Mouse (Mus musculus): ENCODE data around the gene Olfr272. TPM values are rescaled to one million over a fixed set of nuclear protein-coding genes. Genes with fewer than 3 reads are reported as not detected.
A peak's percentile ranks its signal among the peaks of the same experiment; 100 is the strongest.

Gene Olfr272
- not detected in 2 replicates for total RNA-seq (2014; rRNA removed)
- not detected in 2 replicates for polyA plus RNA-seq (2015; fragmentation: Nextera tagmentation; extraction: Ambion mirVana)

DNA sequence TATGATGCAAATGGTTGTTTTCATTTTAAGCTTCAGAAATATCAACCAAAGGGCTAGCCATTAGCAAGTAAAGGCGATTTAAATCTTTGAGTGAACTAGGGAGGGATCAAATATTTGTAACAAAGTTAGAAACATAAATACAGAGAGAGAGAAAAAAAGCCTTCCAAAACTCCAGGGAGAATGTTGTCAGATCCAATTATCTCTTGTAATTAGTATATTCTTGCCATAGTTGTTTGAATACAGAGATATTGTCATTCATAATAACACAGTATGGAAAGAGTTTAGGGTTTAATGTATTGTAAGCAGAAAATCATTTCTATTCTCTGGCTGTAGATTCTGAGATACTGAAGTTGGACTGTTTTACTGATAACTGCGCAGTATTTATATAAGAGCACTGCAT, at the start of gene Olfr272:
Gene Olfr272, minus strand, starts transcription at position 101 of the 400 bp plus-strand sequence.
- 94% methylated on average over 2 of the region's 2 CpGs for whole genome bisulfite sequencing
- no peak for TF ChIP-seq CTCF (IDR thresholded peaks at IDR 0.05)
- no peak within 1 kb of the TSS for H3K4me3 ChIP-seq (ENCODE audit: low read depth, low read length)

DNA sequence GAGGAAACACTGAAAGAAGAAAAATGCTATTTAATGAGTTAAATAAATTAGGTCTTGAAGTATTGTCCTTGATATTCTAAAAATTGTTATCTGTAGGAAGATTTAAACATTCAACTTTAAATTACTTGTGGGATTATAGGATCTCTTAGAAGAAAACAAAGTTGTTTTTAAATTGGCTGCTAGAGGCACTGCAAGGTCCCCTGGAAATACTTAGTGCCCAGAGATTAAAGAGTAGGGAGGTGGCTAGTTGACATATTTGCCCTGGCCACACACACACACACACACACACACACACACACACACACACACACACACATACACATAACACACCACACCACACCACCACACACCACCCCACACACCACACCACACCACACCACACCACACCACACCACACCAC, 45.3 kb upstream of the Olfr272 start, which contains the start of gene Olfr270:
Gene Olfr270, plus strand, starts transcription at position 301 of the 400 bp plus-strand sequence.
- Histone ChIP-seq H3K36me3 (ENCODE audit: insufficient read depth, low read length) (no peaks in the 10 kb centered on the region), H3K4me1 (ENCODE audit: insufficient read depth, low read length) (no peaks in the 10 kb centered on the region), H3K4me3 (ENCODE audit: low read depth, low read length) (no peak within 1 kb of the TSS), H3K9me3 (ENCODE audit: low read length) (no peaks in the 10 kb centered on the region), H3K27me3 (ENCODE audit: insufficient read depth, low read length) (no peaks in the 10 kb centered on the region), H3K27ac (ENCODE audit: low read depth, low read length) (no peak within 1 kb of the TSS), H3K9ac (replicated peaks; ENCODE audit: low read length, poor library complexity, severe bottlenecking) (no peak within 1 kb of the TSS), H3K4me2 (ENCODE audit: low read depth, low read length, poor library complexity, severe bottlenecking) (no peak within 1 kb of the TSS)
- no peak for DNase-seq (ENCODE audit: low spot score)
- ATAC-seq (ENCODE audit: low FRiP score) = no peak
- no peak for TF ChIP-seq CTCF (IDR thresholded peaks at IDR 0.05)

More for the DNA sequence above, at the start of gene Olfr272:
- ATAC-seq (ENCODE audit: low FRiP score) (no peak), DNase-seq (ENCODE audit: low spot score) (no peak)
- Histone ChIP-seq H3K9ac (replicated peaks; ENCODE audit: low read length, poor library complexity, severe bottlenecking) (no peak within 1 kb of the TSS), H3K27ac (ENCODE audit: low read depth, low read length) (no peak within 1 kb of the TSS), H3K27me3 (ENCODE audit: insufficient read depth, low read length) (no peaks in the 10 kb centered on the region), H3K4me2 (ENCODE audit: low read depth, low read length, poor library complexity, severe bottlenecking) (no peak within 1 kb of the TSS), H3K9me3 (ENCODE audit: low read length) (no peaks in the 10 kb centered on the region), H3K4me1 (ENCODE audit: insufficient read depth, low read length) (no peaks in the 10 kb centered on the region), H3K36me3 (ENCODE audit: insufficient read depth, low read length) (no peaks in the 10 kb centered on the region)

DNA sequence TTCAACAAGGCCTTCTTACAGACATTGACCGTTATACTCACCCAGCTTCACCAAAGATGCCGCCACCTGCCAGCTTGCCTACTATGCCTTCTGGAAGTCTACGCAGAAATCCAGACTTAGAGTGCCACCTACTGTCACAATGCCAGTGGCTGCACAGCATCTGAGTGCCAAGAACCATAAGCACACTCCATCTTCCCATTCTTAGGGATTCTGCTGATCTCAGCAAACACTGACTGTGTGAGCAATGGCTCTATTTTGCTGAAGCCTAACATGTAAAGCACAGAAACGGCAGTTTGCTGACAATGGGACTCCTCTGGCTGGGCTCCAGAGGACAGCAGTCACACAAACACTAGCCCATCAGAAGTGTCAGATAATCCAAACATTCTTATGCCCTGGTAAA, 39.7 kb upstream of the Olfr272 start:
- TF ChIP-seq CTCF (IDR thresholded peaks at IDR 0.05) = peak; percentile 64
- Histone ChIP-seq H3K36me3 (ENCODE audit: insufficient read depth, low read length) (no peaks in the 10 kb centered on the region), H3K9ac (replicated peaks; ENCODE audit: low read length, poor library complexity, severe bottlenecking) (no peak overlapping the region)

DNA sequence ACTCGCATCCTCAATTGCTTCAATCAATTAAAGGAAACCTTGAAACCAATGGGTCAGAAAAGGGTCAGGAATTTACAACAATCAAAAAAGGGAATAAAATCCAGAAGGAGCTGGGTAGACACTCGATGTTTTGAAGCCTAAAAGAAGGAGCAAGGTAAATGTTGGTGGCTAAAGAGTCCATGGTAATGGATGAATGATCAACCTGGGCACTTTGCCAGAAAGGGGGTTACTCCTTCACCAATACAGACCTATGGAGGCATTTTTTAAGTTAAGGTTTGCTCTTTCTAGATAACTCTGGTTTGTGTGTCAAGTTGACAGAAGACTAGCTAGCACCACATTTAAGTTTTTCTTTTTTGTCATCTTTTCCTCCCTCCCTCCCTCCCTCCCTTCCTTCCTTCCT, 30.0 kb upstream of the Olfr272 start:
- 83% methylated on average over 2 of the region's 2 CpGs for WGBS
- H3K4me3 ChIP-seq (ENCODE audit: low read depth, low read length) = no peak overlapping the region
- H3K36me3 ChIP-seq (ENCODE audit: insufficient read depth, low read length) = no peaks in the 10 kb centered on the region
- H3K4me2 ChIP-seq (ENCODE audit: low read depth, low read length, poor library complexity, severe bottlenecking) = no peak overlapping the region
- H3K9ac ChIP-seq (replicated peaks; ENCODE audit: low read length, poor library complexity, severe bottlenecking) = no peak overlapping the region
- DNase-seq (ENCODE audit: low spot score) = no peak
- no peak for ATAC-seq (ENCODE audit: low FRiP score)
- no peaks in the 10 kb centered on the region for H3K9me3 ChIP-seq (ENCODE audit: low read length)
- no peak overlapping the region for H3K27ac ChIP-seq (ENCODE audit: low read depth, low read length)
- no peaks in the 10 kb centered on the region for H3K27me3 ChIP-seq (ENCODE audit: insufficient read depth, low read length)
- H3K4me1 ChIP-seq (ENCODE audit: insufficient read depth, low read length) = no peaks in the 10 kb centered on the region
- TF ChIP-seq CTCF (IDR thresholded peaks at IDR 0.05) = no peak

More for the DNA sequence above, 39.7 kb upstream of the Olfr272 start:
- Histone ChIP-seq H3K27ac (ENCODE audit: low read depth, low read length) (no peak overlapping the region), H3K4me1 (ENCODE audit: insufficient read depth, low read length) (no peaks in the 10 kb centered on the region), H3K4me2 (ENCODE audit: low read depth, low read length, poor library complexity, severe bottlenecking) (no peak overlapping the region), H3K27me3 (ENCODE audit: insufficient read depth, low read length) (no peaks in the 10 kb centered on the region), H3K9me3 (ENCODE audit: low read length) (no peaks in the 10 kb centered on the region), H3K4me3 (ENCODE audit: low read depth, low read length) (no peak overlapping the region)
- 48% methylated on average over 4 of the region's 4 CpGs for WGBS
- DNase-seq (ENCODE audit: low spot score) (peak; percentile 85), ATAC-seq (ENCODE audit: low FRiP score) (no peak)

DNA sequence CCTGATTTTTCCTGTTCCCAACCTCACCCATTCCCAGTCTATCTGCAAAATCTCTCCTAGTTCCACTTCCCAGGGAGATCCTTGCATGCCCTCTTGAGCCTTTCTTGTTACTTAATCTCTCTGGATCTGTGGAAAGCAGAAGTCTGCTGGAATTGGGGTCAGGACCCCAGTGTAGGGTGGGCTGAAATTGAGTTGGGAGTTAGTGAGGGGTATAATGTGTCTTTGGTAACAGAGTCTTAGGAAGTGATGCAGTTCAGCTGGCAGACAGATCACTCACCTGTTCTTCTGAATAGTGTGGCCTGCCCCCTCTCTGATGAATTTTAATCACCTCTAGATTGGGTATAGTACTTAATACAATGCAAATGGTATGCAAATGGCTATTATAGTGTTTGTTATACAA, 27.7 kb upstream of the Olfr272 start:
- TF ChIP-seq CTCF (IDR thresholded peaks at IDR 0.05) = no peak

DNA sequence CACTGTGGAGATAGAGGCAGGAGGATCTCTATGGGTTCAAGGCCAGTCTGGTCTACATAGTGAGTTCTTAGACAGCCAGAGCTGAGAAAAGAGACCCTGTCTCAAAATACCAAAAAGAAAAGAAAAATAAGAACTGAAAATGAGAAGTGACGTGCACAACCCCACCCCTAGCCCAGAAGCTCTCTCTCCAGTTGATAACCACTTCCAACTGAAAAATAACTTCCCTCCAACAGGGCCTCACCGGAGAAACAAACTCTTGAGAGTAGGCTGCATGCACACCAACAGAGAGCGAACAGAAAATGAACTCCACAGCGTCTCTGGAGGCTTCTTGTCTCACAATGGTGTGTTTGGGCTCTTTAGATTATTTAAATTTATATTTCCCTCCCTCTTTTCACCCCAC, 11.5 kb upstream of the Olfr272 start:
- no peak for TF ChIP-seq CTCF (IDR thresholded peaks at IDR 0.05)
- Histone ChIP-seq H3K36me3 (ENCODE audit: insufficient read depth, low read length) (no peaks in the 10 kb centered on the region), H3K9ac (replicated peaks; ENCODE audit: low read length, poor library complexity, severe bottlenecking) (no peak overlapping the region), H3K4me2 (ENCODE audit: low read depth, low read length, poor library complexity, severe bottlenecking) (no peak overlapping the region), H3K4me3 (ENCODE audit: low read depth, low read length) (no peak overlapping the region), H3K27ac (ENCODE audit: low read depth, low read length) (no peak overlapping the region), H3K9me3 (ENCODE audit: low read length) (no peaks in the 10 kb centered on the region), H3K4me1 (ENCODE audit: insufficient read depth, low read length) (no peaks in the 10 kb centered on the region), H3K27me3 (ENCODE audit: insufficient read depth, low read length) (no peaks in the 10 kb centered on the region)
- WGBS = 91% methylated on average over 4 of the region's 4 CpGs
- no peak for ATAC-seq (ENCODE audit: low FRiP score)
- DNase-seq (ENCODE audit: low spot score) = no peak

More for the DNA sequence above, 27.7 kb upstream of the Olfr272 start:
- no peaks in the 10 kb centered on the region for H3K36me3 ChIP-seq (ENCODE audit: insufficient read depth, low read length)
- H3K4me2 ChIP-seq (ENCODE audit: low read depth, low read length, poor library complexity, severe bottlenecking) = no peak overlapping the region
- no peak for ATAC-seq (ENCODE audit: low FRiP score)
- H3K27ac ChIP-seq (ENCODE audit: low read depth, low read length) = no peak overlapping the region
- DNase-seq (ENCODE audit: low spot score) = no peak
- no peaks in the 10 kb centered on the region for H3K27me3 ChIP-seq (ENCODE audit: insufficient read depth, low read length)
- H3K9ac ChIP-seq (replicated peaks; ENCODE audit: low read length, poor library complexity, severe bottlenecking) = no peak overlapping the region
- H3K9me3 ChIP-seq (ENCODE audit: low read length) = no peaks in the 10 kb centered on the region
- H3K4me1 ChIP-seq (ENCODE audit: insufficient read depth, low read length) = no peaks in the 10 kb centered on the region
- no peak overlapping the region for H3K4me3 ChIP-seq (ENCODE audit: low read depth, low read length)
